Comparison of ENCODE assay signal across 9 mouse cellular contexts in genomic region chr3:137293174-137293591, GRCm38 (mm10). TPM values are rescaled to one million over a fixed set of nuclear protein-coding genes. Genes with fewer than 3 reads are reported as not detected.
DNase-seq lines count a peak whose midpoint lies in the region; ATAC-seq and TF ChIP-seq lines count a peak whose summit lies in the region.
"Had no signal": no experiment of that assay in that cellular context is flagged by ENCODE, and none has a peak within 500 bp of the region (broad histone marks: within the 10 kb centered on the region; RNA-seq: fewer than 3 reads in every experiment).

No protein-coding gene starts in this region.

- no peak for ATAC-seq in midbrain, postnatal 0 days (ENCODE audit: low FRiP score)
- ATAC-seq in midbrain, embryonic 15.5 days (replicated peaks) = no peak
- peak; percentile 36 for ATAC-seq in kidney, embryonic 16.5 days (ENCODE audit: low FRiP score, low TSS enrichment)
- ATAC-seq in megakaryocyte-erythroid progenitor cell, adult 5-6 weeks (replicated peaks; ENCODE audit: low FRiP score, low TSS enrichment, poor library complexity, severe bottlenecking) = 0 out of 2 replicates have a peak, but pooled peaks have one; percentile 57
- no peak for ATAC-seq in CD4-positive, CD25-positive, alpha-beta regulatory T cell, adult 4 months

- 52% methylated on average over 6 of the region's 6 CpGs for WGBS in midbrain, postnatal 0 days
- 46% methylated on average over 6 of the region's 6 CpGs for WGBS in midbrain, embryonic 15.5 days
- WGBS in kidney, embryonic 16.5 days = 20% methylated on average over 6 of the region's 6 CpGs

- H3K9me3 ChIP-seq in midbrain, postnatal 0 days (ENCODE audit: low read length) = no peaks in the 10 kb centered on the region
- H3K9me3 ChIP-seq in midbrain, embryonic 15.5 days = no peaks in the 10 kb centered on the region
- no peaks in the 10 kb centered on the region for H3K9me3 ChIP-seq in kidney, embryonic 16.5 days (ENCODE audit: low read length)

- no peaks in the 10 kb centered on the region for H3K27me3 ChIP-seq in midbrain, postnatal 0 days (ENCODE audit: insufficient read depth, low read length)
- no peaks in the 10 kb centered on the region for H3K27me3 ChIP-seq in midbrain, embryonic 15.5 days (replicated peaks)
- H3K27me3 ChIP-seq in kidney, embryonic 16.5 days (ENCODE audit: insufficient read depth, low read length) = no peaks in the 10 kb centered on the region

- H3K27ac ChIP-seq in midbrain, postnatal 0 days (ENCODE audit: low read depth, low read length) = no peak overlapping the region
- H3K27ac ChIP-seq in midbrain, embryonic 15.5 days = no peak overlapping the region
- no peak overlapping the region for H3K27ac ChIP-seq in kidney, embryonic 16.5 days (ENCODE audit: low read length)

- H3K4me2 ChIP-seq in midbrain, postnatal 0 days (ENCODE audit: low read depth, low read length, poor library complexity, severe bottlenecking) = no peak overlapping the region
- H3K4me2 ChIP-seq in midbrain, embryonic 15.5 days = no peak overlapping the region
- H3K4me2 ChIP-seq in kidney, embryonic 16.5 days (replicated peaks; ENCODE audit: low read depth, low read length) = peak overlapping the region; percentile 11; the same call in 1 of the 2 replicates

- no peak overlapping the region for H3K9ac ChIP-seq in midbrain, postnatal 0 days (replicated peaks; ENCODE audit: low read length, poor library complexity, severe bottlenecking)
- no peak overlapping the region for H3K9ac ChIP-seq in midbrain, embryonic 15.5 days
- H3K9ac ChIP-seq in kidney, embryonic 16.5 days (replicated peaks; ENCODE audit: low read length) = no peak overlapping the region

- H3K36me3 ChIP-seq in midbrain, postnatal 0 days (ENCODE audit: insufficient read depth, low read length) = no peaks in the 10 kb centered on the region
- H3K36me3 ChIP-seq in midbrain, embryonic 15.5 days (replicated peaks) = no peaks in the 10 kb centered on the region
- no peaks in the 10 kb centered on the region for H3K36me3 ChIP-seq in kidney, embryonic 16.5 days (ENCODE audit: insufficient read depth, low read length)

- DNase-seq in midbrain, postnatal 0 days (ENCODE audit: low spot score) = peak; percentile 8
- DNase-seq in heart, adult 8-10 months (ENCODE audit: low spot score) = peak; percentile 21
- no peak for DNase-seq in embryo, embryonic 9.5 days (ENCODE audit: extremely low spot score)
- DNase-seq in gastrocnemius, adult 18-20 months (ENCODE audit: low spot score) = no peak
- DNase-seq: thymus, adult 18-20 months had no signal

- no peak overlapping the region for H3K4me3 ChIP-seq in midbrain, postnatal 0 days (ENCODE audit: low read depth, low read length)
- no peak overlapping the region for H3K4me3 ChIP-seq in midbrain, embryonic 15.5 days
- H3K4me3 ChIP-seq in kidney, embryonic 16.5 days (ENCODE audit: low read length) = no peak overlapping the region

- H3K4me1 ChIP-seq in midbrain, postnatal 0 days (ENCODE audit: insufficient read depth, low read length) = no peaks in the 10 kb centered on the region
- H3K4me1 ChIP-seq in midbrain, embryonic 15.5 days = no peaks in the 10 kb centered on the region; the same call in 1 of the 2 replicates
- H3K4me1 ChIP-seq in kidney, embryonic 16.5 days (ENCODE audit: insufficient read depth, low read length) = peaks cover 26% of the 10 kb centered on the region

- TF ChIP-seq CTCF in midbrain, postnatal 0 days (IDR thresholded peaks at IDR 0.05) = no peak

RNA-seq across cellular contexts. Expression of gene Emcn, which starts 47.7 kb away (rescaled TPM):
- 6.3 and 8.5 TPM in 2 replicates for total RNA-seq in midbrain, postnatal 0 days (2014; rRNA removed)
- 5.4 and 5.6 TPM in 2 replicates for polyA plus RNA-seq in midbrain, postnatal 0 days (2015; fragmentation: Nextera tagmentation; extraction: Ambion mirVana)
- polyA plus RNA-seq in midbrain, embryonic 15.5 days (2015; fragmentation: Nextera tagmentation; extraction: Ambion mirVana) = 7.5 and 8.7 TPM in 2 replicates
- total RNA-seq in heart, adult 8-10 months (2022) = 10 to 100 TPM; 39.7 to 50.7 (median 47.7) TPM
- polyA plus RNA-seq in kidney, embryonic 16.5 days (2015; fragmentation: Nextera tagmentation; extraction: Ambion mirVana) = 114 and 115 TPM in 2 replicates
- 0.48 TPM in 1 of 2 replicates, not detected in the other for total RNA-seq in megakaryocyte-erythroid progenitor cell, adult 5-6 weeks (2014; fragmentation: Nextera tagmentation)
- total RNA-seq in megakaryocyte-erythroid progenitor cell, adult 5-6 weeks (2017) = 0.27 TPM in 1 of 2 replicates, not detected in the other
- polyA plus RNA-seq in CD4-positive, CD25-positive, alpha-beta regulatory T cell, adult 4 months (2017; shearing (Covaris generic)) = not detected
- total RNA-seq in gastrocnemius, adult 18-20 months (2021) = 1 to 10 TPM; 7.4 to 8.9 TPM

Comparison
In these comparisons a context has a peak if more than half of its experiments do, and no peak if none do; other contexts are left out.
1. ATAC-seq: peak in kidney, embryonic 16.5 days (single experiment) and megakaryocyte-erythroid progenitor cell, adult 5-6 weeks (single experiment); none in midbrain, postnatal 0 days (single experiment), midbrain, embryonic 15.5 days (single experiment) and CD4-positive, CD25-positive, alpha-beta regulatory T cell, adult 4 months (single experiment).
2. DNase-seq: peak in midbrain, postnatal 0 days (single experiment) and heart, adult 8-10 months (single experiment); none in embryo, embryonic 9.5 days (single experiment) and gastrocnemius, adult 18-20 months (single experiment).